Mouse (Mus musculus): ENCODE measurements around the gene Mex3d. TPM values are rescaled to one million over a fixed set of nuclear protein-coding genes. Genes with fewer than 3 reads are reported as not detected.

The Mex3d gene
- polyA plus RNA-seq (2015; fragmentation: Nextera tagmentation; extraction: Ambion mirVana) = 7.9 and 9.6 TPM in 2 replicates

GRCm38 (mm10) chr10:80387522-80387959, at the start of gene Mex3d:
Gene Mex3d (minus strand): TSS chr10:80387659.
- peak; percentile 64 for ATAC-seq (ENCODE audit: borderline replicate concordance, extremely low read depth, low FRiP score, low TSS enrichment)
- H3K9ac ChIP-seq = peak within 1 kb of the TSS; percentile 96
- peak within 1 kb of the TSS; percentile 90 for H3K4me3 ChIP-seq
- peaks cover 32% of the 10 kb centered on the region for H3K4me1 ChIP-seq
- 0% methylated on average over 9 of the region's 61 CpGs for WGBS
- H3K27ac ChIP-seq = peak within 1 kb of the TSS; percentile 85
- H3K36me3 ChIP-seq = peaks cover 28% of the 10 kb centered on the region
- peak within 1 kb of the TSS; percentile 98 for H3K4me2 ChIP-seq
- no peaks in the 10 kb centered on the region for H3K9me3 ChIP-seq
- no peaks in the 10 kb centered on the region for H3K27me3 ChIP-seq

DNA sequence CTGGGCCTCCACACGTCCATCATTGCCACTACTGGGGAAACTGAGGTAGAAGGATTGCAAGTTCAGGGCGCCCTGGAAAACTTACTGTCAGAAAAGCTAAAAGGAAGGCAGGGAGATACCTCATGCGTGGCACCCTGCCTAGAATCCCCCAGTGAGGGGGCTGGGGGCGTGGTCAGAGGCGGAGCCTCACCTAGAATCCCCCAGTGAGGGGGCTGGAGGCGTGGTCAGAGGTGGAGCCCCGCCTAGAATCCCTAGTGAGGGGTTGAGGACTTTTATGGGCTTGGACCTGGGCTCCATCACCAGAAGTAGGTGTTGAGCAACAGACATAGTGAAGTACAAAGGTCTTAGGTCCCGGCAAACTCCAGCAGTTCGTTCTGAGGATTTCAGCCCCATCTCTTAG, 48.8 kb upstream of the Mex3d start:
- Histone ChIP-seq H3K4me2 (0 out of 2 replicates have a peak overlapping the region, but pooled peaks have one; percentile 8), H3K9me3 (no peaks in the 10 kb centered on the region), H3K4me3 (no peak overlapping the region), H3K27me3 (no peaks in the 10 kb centered on the region), H3K36me3 (no peaks in the 10 kb centered on the region), H3K9ac (no peak overlapping the region), H3K4me1 (peaks cover 22% of the 10 kb centered on the region), H3K27ac (peak overlapping the region; percentile 18; the same call in 1 of the 2 replicates)
- 9% methylated on average over 9 of the region's 9 CpGs for WGBS
- no peak for ATAC-seq (ENCODE audit: borderline replicate concordance, extremely low read depth, low FRiP score, low TSS enrichment)

GRCm38 (mm10) chr10:80435764-80436163, 48.3 kb upstream of the Mex3d start:
- Histone ChIP-seq H3K27ac (peak overlapping the region; percentile 18; the same call in 1 of the 2 replicates), H3K4me3 (no peak overlapping the region), H3K36me3 (no peaks in the 10 kb centered on the region), H3K4me2 (no peak overlapping the region; the same call in 1 of the 2 replicates), H3K4me1 (peaks cover 27% of the 10 kb centered on the region), H3K27me3 (no peaks in the 10 kb centered on the region), H3K9me3 (no peaks in the 10 kb centered on the region), H3K9ac (no peak overlapping the region)
- ATAC-seq (ENCODE audit: borderline replicate concordance, extremely low read depth, low FRiP score, low TSS enrichment) = no peak
- WGBS = 33% methylated on average over 7 of the region's 7 CpGs

DNA sequence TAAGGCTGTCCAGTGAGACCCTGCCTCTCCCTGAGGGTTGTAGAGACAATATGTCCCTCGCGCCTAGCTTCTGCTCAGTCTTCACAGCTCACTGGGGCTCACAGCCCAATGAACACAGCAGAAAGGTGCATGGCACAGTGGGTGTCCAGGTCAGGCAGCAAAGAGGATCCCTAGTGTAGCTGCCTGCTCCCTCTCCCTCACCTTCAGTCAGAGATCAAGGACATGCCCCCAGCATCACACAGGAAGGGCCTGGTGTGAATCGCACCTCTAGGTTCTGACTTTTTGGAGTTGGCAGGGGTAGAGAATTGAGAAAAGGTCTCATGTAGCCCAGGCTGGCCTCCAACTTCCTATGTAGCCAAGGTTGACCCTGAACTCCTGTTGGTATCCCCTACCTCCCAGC, 47.4 kb upstream of the Mex3d start:
- Histone ChIP-seq H3K27ac (no peak overlapping the region), H3K4me3 (no peak overlapping the region), H3K27me3 (no peaks in the 10 kb centered on the region), H3K4me1 (peaks cover 30% of the 10 kb centered on the region), H3K9ac (no peak overlapping the region), H3K4me2 (peak overlapping the region; percentile 80; the same call in 1 of the 2 replicates), H3K9me3 (no peaks in the 10 kb centered on the region), H3K36me3 (peaks cover 8% of the 10 kb centered on the region)
- no peak for ATAC-seq (ENCODE audit: borderline replicate concordance, extremely low read depth, low FRiP score, low TSS enrichment)
- 68% methylated on average over 3 of the region's 3 CpGs for WGBS

GRCm38 (mm10) chr10:80434233-80434592, 46.8 kb upstream of the Mex3d start:
- Histone ChIP-seq H3K27me3 (no peaks in the 10 kb centered on the region), H3K27ac (peak overlapping the region; percentile 33; the same call in 1 of the 2 replicates), H3K9ac (no peak overlapping the region), H3K4me2 (peak overlapping the region; percentile 80), H3K36me3 (peaks cover 14% of the 10 kb centered on the region), H3K4me3 (peak overlapping the region; percentile 95), H3K4me1 (peaks cover 30% of the 10 kb centered on the region), H3K9me3 (no peaks in the 10 kb centered on the region)
- WGBS = 14% methylated on average over 8 of the region's 8 CpGs
- no peak for ATAC-seq (ENCODE audit: borderline replicate concordance, extremely low read depth, low FRiP score, low TSS enrichment)

DNA sequence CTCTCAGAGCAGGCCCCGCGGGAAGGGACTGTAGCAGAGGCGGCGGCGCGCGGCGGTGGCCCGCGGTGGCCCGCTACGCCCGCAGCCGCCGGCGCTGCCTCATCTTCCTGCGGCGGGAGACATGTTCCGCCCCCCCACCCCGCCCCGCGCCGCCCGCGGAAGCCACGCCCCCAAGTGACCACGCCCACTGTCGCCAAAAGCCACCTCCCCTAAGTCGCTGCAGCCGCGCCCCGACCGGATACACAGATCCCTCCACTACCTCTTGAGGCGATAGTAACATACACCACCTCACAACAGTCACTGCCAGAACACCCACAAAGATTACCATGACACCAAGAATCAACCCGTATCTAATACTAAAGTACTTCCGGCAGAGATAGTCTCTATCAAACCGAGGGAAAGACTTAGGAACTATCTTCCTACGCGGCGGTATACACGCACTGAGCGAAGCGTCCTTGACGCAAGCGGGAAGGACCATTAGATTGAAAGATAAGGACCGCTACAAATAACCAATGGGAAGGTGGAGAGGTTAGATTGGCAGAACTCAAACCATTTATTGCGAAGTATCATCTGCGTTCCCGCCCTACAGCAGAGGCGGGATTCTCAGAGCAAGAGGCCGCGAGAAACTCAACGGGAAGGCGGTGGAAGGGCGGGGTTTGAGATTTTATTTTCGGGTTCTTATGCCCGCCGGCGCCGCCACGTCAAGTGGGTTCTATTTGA, 46.2 kb upstream of the Mex3d start, which contains the start of gene Tcf3:
Gene Tcf3 (minus strand): TSS at position 135 of the 720 bp plus-strand sequence.
- Histone ChIP-seq H3K9me3 (no peaks in the 10 kb centered on the region), H3K36me3 (peaks cover 20% of the 10 kb centered on the region), H3K27me3 (no peaks in the 10 kb centered on the region), H3K4me3 (peak within 1 kb of the TSS; percentile 95), H3K9ac (peak within 1 kb of the TSS; percentile 88), H3K4me2 (peak within 1 kb of the TSS; percentile 80), H3K4me1 (peaks cover 30% of the 10 kb centered on the region), H3K27ac (peak within 1 kb of the TSS; percentile 84)
- under 1% methylated on average over 47 of the region's 61 CpGs for whole genome bisulfite sequencing
- ATAC-seq (ENCODE audit: borderline replicate concordance, extremely low read depth, low FRiP score, low TSS enrichment) = peak; percentile 92

- no peaks in the 10 kb centered on the region for H3K27me3 ChIP-seq
- WGBS = under 1% methylated on average over 56 of the region's 60 CpGs
- H3K27ac ChIP-seq = peak overlapping the region; percentile 84
- no peaks in the 10 kb centered on the region for H3K9me3 ChIP-seq
- peak overlapping the region; percentile 88 for H3K9ac ChIP-seq
- H3K4me2 ChIP-seq = peak overlapping the region; percentile 80
- H3K4me1 ChIP-seq = peaks cover 30% of the 10 kb centered on the region
- peak; percentile 23; the same call in 1 of the 2 replicates for ATAC-seq (ENCODE audit: borderline replicate concordance, extremely low read depth, low FRiP score, low TSS enrichment)
- H3K36me3 ChIP-seq = peaks cover 26% of the 10 kb centered on the region
- H3K4me3 ChIP-seq = peak overlapping the region; percentile 95
Observed at GRCm38 (mm10) chr10:80432936-80433512, 45.6 kb upstream of the Mex3d start.

DNA sequence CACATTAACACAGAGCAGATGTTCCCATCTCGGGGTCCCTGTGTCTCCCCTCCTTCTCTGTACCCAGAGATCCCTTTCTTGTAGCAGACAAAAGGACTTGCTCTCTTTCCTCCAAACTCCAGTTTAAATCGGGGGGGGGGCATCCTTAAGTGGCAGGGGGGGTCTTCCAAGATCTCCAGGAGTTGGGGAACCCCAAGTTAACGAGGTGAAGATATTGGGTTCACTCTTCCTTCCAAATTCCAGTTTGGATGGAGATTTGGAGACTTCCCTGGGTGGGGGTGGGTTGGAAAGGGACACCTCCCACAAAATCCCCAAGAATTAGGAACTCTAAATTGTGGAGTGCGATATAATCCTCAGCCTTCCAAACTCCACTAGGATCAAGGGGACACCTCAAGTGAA, 44.9 kb upstream of the Mex3d start:
- H3K36me3 ChIP-seq = peaks cover 32% of the 10 kb centered on the region
- 1% methylated on average over 4 of the region's 4 CpGs for WGBS
- no peak for ATAC-seq (ENCODE audit: borderline replicate concordance, extremely low read depth, low FRiP score, low TSS enrichment)
- peak overlapping the region; percentile 88 for H3K9ac ChIP-seq
- H3K4me2 ChIP-seq = peak overlapping the region; percentile 80
- H3K9me3 ChIP-seq = no peaks in the 10 kb centered on the region
- H3K4me3 ChIP-seq = peak overlapping the region; percentile 95
- H3K27ac ChIP-seq = peak overlapping the region; percentile 84
- H3K4me1 ChIP-seq = peaks cover 30% of the 10 kb centered on the region
- H3K27me3 ChIP-seq = no peaks in the 10 kb centered on the region

DNA sequence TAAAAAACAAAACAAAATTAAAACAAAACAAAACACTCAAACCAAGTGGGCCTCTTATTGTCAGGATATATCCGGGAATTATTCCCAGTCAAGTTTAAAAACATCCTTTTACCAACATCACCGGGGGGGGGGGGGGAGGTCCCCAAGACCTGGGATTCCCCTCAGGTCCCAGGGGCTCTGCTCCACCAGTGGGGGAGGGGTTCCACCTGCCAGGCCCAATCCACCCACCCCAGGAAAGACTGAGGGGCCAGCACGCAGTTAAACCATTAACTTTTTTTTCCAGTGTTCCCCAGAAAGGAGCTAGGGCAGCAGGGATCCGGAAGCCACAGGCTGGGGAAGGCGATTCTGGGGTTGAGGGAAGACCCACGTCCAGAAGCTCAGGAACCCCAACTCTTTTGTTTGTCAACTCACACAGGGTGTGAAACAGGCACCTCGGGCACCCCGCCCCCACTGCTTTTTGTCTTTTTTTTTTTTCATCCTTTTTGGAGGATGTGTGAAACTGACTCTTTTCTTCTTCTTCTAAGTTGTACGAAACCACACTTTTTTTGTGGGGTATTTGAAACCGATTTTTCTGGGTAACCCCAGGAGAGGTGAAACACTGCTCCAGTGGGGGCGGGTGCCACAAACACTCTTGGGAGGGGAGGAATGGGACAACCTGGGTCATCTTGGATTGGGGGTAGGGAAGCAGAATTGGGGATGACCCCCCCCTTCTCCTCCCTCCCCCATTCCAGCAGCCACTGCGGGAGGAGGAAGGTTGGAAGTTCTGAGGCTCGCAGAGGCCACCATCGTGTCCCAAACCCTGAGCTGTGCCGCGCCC, 44.3 kb upstream of the Mex3d start:
- no peak for ATAC-seq (ENCODE audit: borderline replicate concordance, extremely low read depth, low FRiP score, low TSS enrichment)
- H3K9ac ChIP-seq = peak overlapping the region; percentile 88
- peak overlapping the region; percentile 80 for H3K4me2 ChIP-seq
- H3K36me3 ChIP-seq = peaks cover 39% of the 10 kb centered on the region
- no peaks in the 10 kb centered on the region for H3K9me3 ChIP-seq
- peaks cover 30% of the 10 kb centered on the region for H3K4me1 ChIP-seq
- H3K27me3 ChIP-seq = no peaks in the 10 kb centered on the region
- H3K4me3 ChIP-seq = peak overlapping the region; percentile 95
- 11% methylated on average over 16 of the region's 16 CpGs for WGBS
- peak overlapping the region; percentile 84; the same call in 1 of the 2 replicates for H3K27ac ChIP-seq

DNA sequence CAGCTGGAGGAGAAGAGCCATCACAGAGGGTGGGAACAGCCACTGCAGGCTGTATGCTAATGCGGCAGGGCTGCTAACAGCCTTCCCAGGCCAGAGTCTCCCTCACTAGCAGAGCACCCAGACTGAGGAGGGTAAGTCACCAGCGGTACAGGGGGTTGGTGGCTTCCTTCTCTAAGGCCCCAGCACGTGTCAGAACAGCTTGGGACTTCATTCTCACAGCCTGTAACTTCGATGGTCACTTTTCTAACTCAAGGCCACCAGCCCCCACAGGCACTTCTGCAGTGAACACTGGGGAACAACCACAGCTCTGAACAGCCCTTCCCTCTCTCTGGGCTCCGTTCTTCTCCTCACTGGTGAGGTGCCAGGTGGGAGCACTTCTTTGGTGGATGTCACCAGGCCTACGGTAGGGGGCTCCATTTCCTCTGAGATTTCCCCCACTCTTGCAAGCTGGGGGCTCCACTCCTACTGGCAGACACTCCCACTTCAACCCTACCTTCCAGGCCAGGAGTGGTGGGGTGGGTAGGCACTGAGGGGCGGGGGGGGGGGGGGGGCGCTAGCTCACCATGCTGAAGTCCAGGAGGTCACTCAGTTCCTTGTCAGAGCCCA, 43.0 kb upstream of the Mex3d start:
- no peak overlapping the region for H3K4me3 ChIP-seq
- H3K9ac ChIP-seq = no peak overlapping the region
- H3K4me2 ChIP-seq = no peak overlapping the region
- 70% methylated on average over 8 of the region's 8 CpGs for WGBS
- H3K27ac ChIP-seq = no peak overlapping the region
- H3K27me3 ChIP-seq = no peaks in the 10 kb centered on the region
- ATAC-seq (ENCODE audit: borderline replicate concordance, extremely low read depth, low FRiP score, low TSS enrichment) = no peak
- peaks cover 21% of the 10 kb centered on the region for H3K4me1 ChIP-seq
- H3K9me3 ChIP-seq = no peaks in the 10 kb centered on the region
- peaks cover 52% of the 10 kb centered on the region for H3K36me3 ChIP-seq

- Histone ChIP-seq H3K4me2 (no peak overlapping the region), H3K27me3 (no peaks in the 10 kb centered on the region), H3K9me3 (no peaks in the 10 kb centered on the region), H3K4me3 (no peak overlapping the region), H3K36me3 (peaks cover 58% of the 10 kb centered on the region), H3K9ac (no peak overlapping the region), H3K4me1 (peaks cover 17% of the 10 kb centered on the region), H3K27ac (no peak overlapping the region)
- 87% methylated on average over 8 of the region's 8 CpGs for whole genome bisulfite sequencing
- ATAC-seq (ENCODE audit: borderline replicate concordance, extremely low read depth, low FRiP score, low TSS enrichment) = no peak
Observed at GRCm38 (mm10) chr10:80429800-80430199, 42.3 kb upstream of the Mex3d start.

All from lung, embryonic 15.5 days (tissue).